Comparison of ENCODE assay signal across 11 mouse cellular contexts in the genomic region with DNA sequence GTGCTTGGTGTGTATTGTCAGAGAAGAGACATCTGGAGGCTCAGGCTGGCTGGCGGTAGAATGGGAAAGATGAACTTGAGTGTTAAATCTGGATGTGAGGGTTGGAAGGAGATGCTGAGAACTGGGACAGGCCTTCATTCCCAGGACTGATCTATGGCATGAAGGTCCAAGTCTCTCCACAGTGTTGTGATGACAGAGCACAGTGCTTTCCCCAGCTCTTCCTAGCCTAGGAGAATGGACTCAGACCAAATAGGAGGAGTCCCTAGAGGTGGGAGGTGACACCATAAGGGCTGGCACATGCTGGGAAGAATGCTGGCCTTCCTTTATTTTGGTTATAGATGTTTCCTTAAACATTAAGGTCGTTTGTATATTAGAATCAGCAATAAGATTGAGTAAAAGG.
"Had no signal": no experiment of that assay in that cellular context is flagged by ENCODE, and none has a peak within 500 bp of the region (broad histone marks: within the 10 kb centered on the region; RNA-seq: fewer than 3 reads in every experiment).

No protein-coding gene starts in this region.

- H3K4me2 ChIP-seq: lung, embryonic 14.5 days; midbrain, embryonic 13.5 days; neural tube, embryonic 15.5 days had no signal

- H3K4me1 ChIP-seq: limb, embryonic 10.5 days; midbrain, embryonic 13.5 days; neural tube, embryonic 15.5 days had no signal

- H3K9ac ChIP-seq: lung, embryonic 14.5 days; midbrain, embryonic 13.5 days; neural tube, embryonic 15.5 days had no signal

- DNase-seq: right cerebral cortex, adult 18-20 months; right cerebral cortex, postnatal 25 days; thymus, postnatal 4 days had no signal

- ATAC-seq: intestine, postnatal 0 days; midbrain, embryonic 13.5 days had no signal

- H3K4me3 ChIP-seq: left cerebral cortex, adult 2 months; limb, embryonic 10.5 days; midbrain, embryonic 13.5 days; myocyte; neural tube, embryonic 15.5 days had no signal

- H3K27ac ChIP-seq: left cerebral cortex, adult 2 months; limb, embryonic 10.5 days; midbrain, embryonic 13.5 days; neural tube, embryonic 15.5 days; stomach, postnatal 0 days had no signal

- H3K27me3 ChIP-seq: midbrain, embryonic 13.5 days; neural tube, embryonic 15.5 days had no signal

- H3K9me3 ChIP-seq: limb, embryonic 10.5 days; midbrain, embryonic 13.5 days; neural tube, embryonic 15.5 days had no signal
